Mouse (Mus musculus) spleen, adult 2 months (tissue): ENCODE data around the gene Tbx10. TPM values are rescaled to one million over a fixed set of nuclear protein-coding genes. Genes with fewer than 3 reads are reported as not detected.

Experiments
- DNase-seq, 2 experiments: peaks; one replicate each; pipeline versions ENCODE4 v3.0.0 to v3.0.0-alpha.2; 2012 to 2021; ENCODE audit warnings: low spot score in 2 of 2, low read depth in 1 of 2
- H3K27ac ChIP-seq: fragments of 200-500 bp; 2 replicates; pipeline ENCODE4 v1.5.1; 2012; ENCODE audit warnings: low read length, inconsistent platforms; ENCODE audit not compliant: insufficient read depth
- H3K27me3 ChIP-seq: fragments of 200-500 bp; 2 replicates; pipeline ENCODE4 v1.6.1; 2012; ENCODE audit warnings: mild to moderate bottlenecking, moderate library complexity, low read length, inconsistent platforms; ENCODE audit not compliant: control insufficient read depth, insufficient read depth
- H3K36me3 ChIP-seq: fragments of 200-500 bp; 2 replicates; pipeline ENCODE4 v1.6.1; 2012; ENCODE audit warnings: mild to moderate bottlenecking, low read length, inconsistent platforms; ENCODE audit not compliant: control insufficient read depth, insufficient read depth
- H3K4me1 ChIP-seq: fragments of 200-500 bp; 2 replicates; pipeline ENCODE4 v1.6.1; 2011; ENCODE audit warnings: inconsistent platforms; ENCODE audit not compliant: control insufficient read depth, insufficient read depth, insufficient read length
- H3K4me3 ChIP-seq: fragments of 200-500 bp; 2 replicates; pipeline ENCODE4 v1.5.1; 2011; ENCODE audit warnings: mild to moderate bottlenecking, inconsistent platforms; ENCODE audit not compliant: insufficient read depth, insufficient read length; ENCODE audit errors: extremely low read depth
- CTCF ChIP-seq: fragments of 200-500 bp; IDR thresholded peaks from 2 replicates; pipeline ENCODE4 v1.5.1; 2011; ENCODE audit warnings: mild to moderate bottlenecking, inconsistent platforms; ENCODE audit not compliant: insufficient read depth, insufficient read length, insufficient replicate concordance; ENCODE audit errors: extremely low read depth
- POLR2A ChIP-seq: fragments of 200-500 bp; IDR thresholded peaks from 2 replicates; pipeline ENCODE4 v1.6.1; 2011; ENCODE audit warnings: low read depth, low read length, inconsistent platforms
- WGBS: fragments of 180-500 bp; shearing (Covaris S2); methylation state at CpG from one replicate; pipeline ENCODE4 v1.1.7; 2018; 5-methylcytosine and 5-hydroxymethylcytosine counted together
- polyA plus RNA-seq: library from polyadenylated mRNA; depleted of rRNA; stranded (reverse); fragments of >200 nt; gene quantifications from 2 replicates; pipeline ENCODE4 v1.2.3, GENCODE M21; 2012; rRNA removed

The Tbx10 gene
- polyA plus RNA-seq: not detected in 2 replicates

DNA sequence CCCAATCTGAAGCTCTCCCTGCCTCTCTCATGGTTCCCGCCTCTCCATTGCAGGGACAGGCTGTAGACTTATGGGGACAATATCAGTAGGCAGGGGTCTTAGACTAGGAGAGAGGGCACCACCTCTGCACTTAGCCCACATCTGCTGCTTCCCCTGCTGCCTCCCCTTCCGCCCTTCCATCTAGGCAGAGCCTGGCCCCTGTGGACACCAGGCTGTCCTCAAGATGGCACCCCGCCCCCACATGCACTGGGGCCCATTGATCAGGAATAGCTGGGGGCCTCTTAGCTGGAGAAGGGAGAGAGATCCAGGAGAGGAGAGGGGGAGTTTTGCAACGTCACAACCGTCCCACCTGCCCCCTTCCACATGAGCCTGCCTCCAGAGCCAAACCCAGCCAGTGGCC, at the start of gene Tbx10:
Gene Tbx10 (plus strand): TSS at position 337 of the 400 bp plus-strand sequence.
- TF ChIP-seq POLR2A: no peak
- no peak for TF ChIP-seq CTCF
- DNase-seq: no peak
- 79% methylated on average over 5 of the region's 5 CpGs for WGBS
- Histone ChIP-seq H3K4me1 (no peaks in the 10 kb centered on the region), H3K4me3 (no peak within 1 kb of the TSS), H3K27ac (no peak within 1 kb of the TSS), H3K36me3 (no peaks in the 10 kb centered on the region), H3K27me3 (no peaks in the 10 kb centered on the region)

DNA sequence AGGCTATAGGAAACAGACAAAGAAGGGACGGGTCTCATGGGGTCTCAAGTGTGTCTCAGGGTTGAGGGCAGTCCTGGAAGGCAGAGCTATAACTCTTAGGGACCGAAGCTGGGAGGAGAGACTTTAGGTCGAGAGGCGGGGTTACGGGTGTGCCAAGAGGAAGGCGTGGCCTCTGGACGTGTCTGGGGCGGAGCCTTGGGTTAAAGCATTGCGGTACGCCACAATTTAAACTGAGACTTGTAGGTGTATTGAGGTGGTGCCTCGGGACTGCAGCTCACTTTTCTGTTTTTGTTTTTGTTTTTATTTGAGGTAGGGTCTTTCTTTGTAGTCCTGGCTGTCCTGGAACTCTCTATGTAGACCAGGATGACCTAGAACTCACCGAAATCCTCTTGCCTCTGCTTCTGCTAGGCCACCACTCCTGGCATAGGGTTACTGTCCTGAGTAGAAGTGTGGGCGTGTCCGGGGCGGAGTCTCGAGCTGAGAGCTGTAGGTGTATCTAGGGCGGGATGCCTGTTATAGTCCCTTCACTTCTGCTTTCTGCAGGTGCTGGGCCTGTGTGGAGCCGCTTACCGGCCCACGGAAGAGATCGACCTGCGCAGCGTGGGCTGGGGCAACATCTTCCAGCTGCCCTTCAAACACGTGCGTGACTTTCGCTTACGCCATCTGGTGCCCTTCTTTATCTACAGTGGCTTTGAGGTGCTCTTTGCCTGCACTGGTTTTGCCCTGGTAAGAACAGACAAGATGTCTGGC, 49.4 kb upstream of the Tbx10 start:
- Histone ChIP-seq H3K27ac (peak overlapping the region; percentile 39), H3K4me3 (no peak overlapping the region), H3K27me3 (no peaks in the 10 kb centered on the region), H3K36me3 (peaks cover 30% of the 10 kb centered on the region), H3K4me1 (peaks cover 21% of the 10 kb centered on the region)
- DNase-seq: peak; percentile 77 to 87
- peak; percentile 23; the same call in 1 of the 2 replicates for TF ChIP-seq POLR2A
- TF ChIP-seq CTCF: no peak
- 24% methylated on average over 27 of the region's 27 CpGs for WGBS

DNA sequence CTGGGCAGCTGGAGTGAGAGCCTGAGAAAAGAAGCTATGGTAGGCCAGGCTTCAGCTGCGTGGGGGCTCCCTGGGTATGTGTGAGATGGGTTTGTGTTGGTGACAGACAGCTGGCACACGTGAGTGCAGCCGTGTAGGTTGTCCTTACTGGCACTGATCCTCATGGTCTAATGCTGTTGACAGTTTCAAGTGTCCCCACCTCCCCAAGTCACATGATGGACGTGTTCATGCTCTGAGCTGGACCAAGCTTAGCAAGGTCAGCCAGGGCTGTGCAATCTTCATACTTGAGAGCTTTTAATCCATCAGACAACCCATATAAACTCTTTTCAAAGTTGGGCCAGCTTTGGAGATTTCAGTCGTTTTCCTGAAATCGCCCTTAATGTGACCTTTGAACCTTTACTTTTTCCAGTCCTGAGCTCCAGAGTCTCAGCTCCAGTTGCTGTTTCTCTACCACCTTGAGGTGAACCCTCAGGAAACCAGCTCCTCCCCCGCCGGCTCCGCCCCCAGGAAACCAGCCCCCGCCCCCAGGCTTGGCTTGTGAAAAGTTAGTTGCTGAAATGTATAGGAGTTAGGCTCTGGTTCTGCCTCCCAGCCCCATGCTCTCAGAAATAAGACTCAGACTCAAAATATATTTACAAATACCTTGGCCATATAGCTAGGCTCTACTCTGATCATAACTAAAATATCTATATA, 46.5 kb upstream of the Tbx10 start:
- H3K27me3 ChIP-seq: no peaks in the 10 kb centered on the region
- H3K36me3 ChIP-seq: peaks cover 50% of the 10 kb centered on the region

DNA sequence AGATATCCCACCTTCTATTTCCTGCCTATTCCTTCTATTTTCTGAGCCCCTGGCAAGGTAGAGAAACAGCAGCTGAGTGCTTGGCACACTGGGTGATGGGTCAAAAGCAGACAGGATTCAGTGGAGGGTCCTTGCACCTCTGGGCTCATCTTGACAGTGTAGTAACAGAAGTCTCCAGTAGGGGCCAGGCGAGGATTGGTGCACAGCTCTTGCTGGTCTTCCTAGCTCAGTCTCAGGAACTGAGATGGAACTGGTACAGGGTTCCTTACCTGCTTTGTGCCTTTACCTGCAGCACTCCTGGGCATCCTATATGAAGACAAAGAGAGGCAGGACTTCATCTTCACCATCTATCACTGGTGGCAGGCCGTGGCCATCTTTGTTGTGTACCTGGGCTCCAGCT, 45.8 kb upstream of the Tbx10 start:
- Histone ChIP-seq H3K4me1 (peaks cover 20% of the 10 kb centered on the region), H3K4me3 (no peak overlapping the region), H3K27ac (no peak overlapping the region), H3K27me3 (no peaks in the 10 kb centered on the region), H3K36me3 (peaks cover 48% of the 10 kb centered on the region)
- DNase-seq: peak in 1 of 2 experiments; percentile 61
- WGBS: 66% methylated on average over 2 of the region's 2 CpGs
- TF ChIP-seq POLR2A (no peak), CTCF (peak; percentile 74; the same call in 1 of the 2 replicates)

More for the DNA sequence above, 46.5 kb upstream of the Tbx10 start:
- peak overlapping the region; percentile 4; the same call in 1 of the 2 replicates for H3K27ac ChIP-seq
- TF ChIP-seq CTCF: no peak
- no peak for TF ChIP-seq POLR2A
- H3K4me1 ChIP-seq: peaks cover 21% of the 10 kb centered on the region
- DNase-seq: peak in 1 of 2 experiments; percentile 59
- 30% methylated on average over 10 of the region's 10 CpGs for WGBS
- no peak overlapping the region for H3K4me3 ChIP-seq

DNA sequence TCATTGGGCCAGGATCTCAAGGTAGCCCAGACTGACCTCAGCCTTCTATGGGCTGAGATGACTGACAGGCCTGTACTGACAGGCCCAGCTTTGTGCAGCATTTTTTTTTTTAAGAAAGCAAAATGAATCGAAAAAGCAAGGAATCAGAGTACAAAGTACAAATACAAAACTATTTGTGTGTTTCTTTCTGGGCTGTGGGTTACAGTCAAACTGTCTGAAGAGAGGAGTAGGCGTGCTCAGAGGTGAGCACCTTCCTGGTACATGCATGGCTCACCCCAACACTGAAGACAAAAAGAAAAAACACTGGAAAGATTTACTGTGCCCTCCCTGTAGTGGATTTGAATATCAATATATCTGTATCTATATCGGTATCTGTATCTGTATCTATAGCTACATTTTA, 44.7 kb upstream of the Tbx10 start:
- Histone ChIP-seq H3K36me3 (peaks cover 44% of the 10 kb centered on the region), H3K4me1 (peaks cover 10% of the 10 kb centered on the region)
- WGBS: 89% methylated on average over 3 of the region's 3 CpGs

DNA sequence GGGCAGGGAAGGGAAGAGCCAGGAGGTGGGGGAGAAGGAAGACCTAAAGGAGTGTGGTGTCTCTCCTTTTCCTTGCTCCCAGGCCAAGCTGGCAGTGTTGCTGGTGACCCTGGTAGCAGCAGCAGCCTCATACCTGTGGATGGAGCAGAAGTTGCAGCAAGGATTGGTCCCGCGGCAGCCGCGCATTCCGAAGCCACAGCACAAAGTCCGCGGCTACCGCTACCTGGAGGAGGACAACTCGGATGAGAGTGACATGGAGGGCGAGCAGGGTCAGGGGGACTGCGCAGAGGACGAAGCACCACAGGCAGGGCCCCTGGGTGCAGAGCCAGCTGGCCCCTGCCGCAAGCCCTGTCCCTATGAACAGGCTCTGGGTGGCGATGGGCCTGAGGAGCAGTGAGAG, 44.0 kb upstream of the Tbx10 start:
- 95% methylated on average over 14 of the region's 14 CpGs for WGBS
- Histone ChIP-seq H3K36me3 (peaks cover 44% of the 10 kb centered on the region), H3K27me3 (no peaks in the 10 kb centered on the region), H3K27ac (no peak overlapping the region), H3K4me3 (no peak overlapping the region), H3K4me1 (peaks cover 6% of the 10 kb centered on the region)
- DNase-seq: peak in 1 of 2 experiments; percentile 3
- no peak for TF ChIP-seq CTCF
- no peak for TF ChIP-seq POLR2A

More for the DNA sequence above, 44.7 kb upstream of the Tbx10 start:
- Histone ChIP-seq H3K4me3 (no peak overlapping the region), H3K27me3 (no peaks in the 10 kb centered on the region), H3K27ac (no peak overlapping the region)
- DNase-seq: no peak
- TF ChIP-seq CTCF: no peak
- no peak for TF ChIP-seq POLR2A
